Mouse (Mus musculus): ENCODE measurements around the gene Ugp2. TPM values are rescaled to one million over a fixed set of nuclear protein-coding genes. Genes with fewer than 3 reads are reported as not detected.
A peak's percentile ranks its signal among the peaks of the same experiment; 100 is the strongest.

The Ugp2 gene
- polyA plus RNA-seq, 1 experiment from 2014 or later, result 76.6 TPM

DNA sequence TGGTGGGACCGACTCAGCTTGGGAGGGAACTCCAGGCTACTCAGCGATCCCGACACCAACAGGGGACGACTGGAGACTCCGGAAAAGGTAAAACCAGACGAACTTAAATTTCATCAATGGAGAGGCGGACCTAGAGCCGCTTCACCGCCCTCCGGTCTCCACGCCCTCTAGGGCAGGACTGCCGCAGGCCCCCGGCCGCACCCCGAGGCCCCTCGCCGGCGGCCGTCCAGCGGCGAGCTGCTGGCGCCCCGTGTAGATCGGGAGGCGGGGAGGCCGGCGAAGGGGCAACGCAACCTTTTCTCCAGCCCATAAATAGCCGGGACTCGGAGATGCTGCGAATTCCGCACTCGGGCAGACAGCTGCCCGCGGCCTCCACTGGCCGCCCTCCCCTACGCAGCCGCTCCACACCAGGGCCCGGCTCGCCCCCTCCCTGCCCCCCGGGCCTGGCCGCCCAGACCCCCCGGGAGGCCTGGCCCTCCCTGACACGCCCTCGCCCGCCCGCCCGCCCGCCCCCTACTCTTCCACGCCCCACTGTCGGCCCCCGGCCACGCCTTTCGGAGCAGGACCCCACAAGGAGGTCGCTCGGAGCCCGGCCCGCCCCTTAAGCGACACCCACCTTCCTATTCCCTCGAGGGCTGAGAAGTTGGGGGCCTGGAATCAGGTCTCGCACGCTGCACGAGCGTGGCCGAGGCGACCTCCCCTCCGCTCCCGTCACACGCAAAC is 441 bp downstream of the Ugp2 start:
- Histone ChIP-seq H3K27ac (replicated peaks) (peak overlapping the region; percentile 88), H3K4me1 (peaks cover 26% of the 10 kb centered on the region), H3K27me3 (replicated peaks) (no peaks in the 10 kb centered on the region), H3K9me3 (replicated peaks) (no peaks in the 10 kb centered on the region), H3K4me2 (peak overlapping the region; percentile 78), H3K4me3 (replicated peaks) (peak overlapping the region; percentile 64), H3K9ac (replicated peaks) (peak overlapping the region; percentile 70), H3K36me3 (no peaks in the 10 kb centered on the region)
- peak; percentile 89 for ATAC-seq (ENCODE audit: low FRiP score)
- under 1% methylated on average over 65 of the region's 69 CpGs for WGBS

DNA sequence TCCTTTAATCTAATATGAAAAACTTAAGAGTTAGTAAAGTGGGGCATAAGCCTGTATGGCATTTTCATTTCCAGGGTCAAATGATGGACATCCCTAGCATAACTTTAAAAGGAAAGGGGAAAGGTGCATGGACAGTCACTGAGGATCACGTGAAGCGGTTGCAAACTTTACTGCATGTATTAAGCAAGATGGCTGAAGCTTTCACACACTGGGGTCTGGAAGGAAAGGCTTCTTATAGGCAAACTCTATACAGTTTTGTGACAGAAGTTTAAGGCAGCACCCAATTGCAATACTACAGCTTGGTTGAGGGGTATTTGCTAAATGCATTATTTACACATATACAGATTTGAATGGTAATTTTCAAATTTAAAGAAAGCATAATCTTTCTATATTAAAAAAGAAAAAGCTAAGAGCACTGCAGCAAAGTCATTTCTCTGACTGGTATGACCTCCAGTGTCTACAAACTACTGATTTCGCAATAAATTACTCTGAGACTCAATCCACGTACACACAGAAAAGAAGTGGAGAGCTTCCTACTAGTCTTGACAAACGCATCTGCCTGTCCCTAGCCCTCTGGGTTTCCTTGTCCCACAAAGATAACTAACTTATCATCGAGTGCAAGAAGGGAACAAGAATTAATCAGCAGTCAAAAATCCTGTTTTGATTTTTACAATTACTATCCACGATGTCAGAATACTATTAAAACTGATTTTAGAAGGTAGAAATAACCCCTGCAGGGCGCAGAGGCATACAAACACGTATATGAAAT is 1.6 kb downstream of the Ugp2 start:
- ATAC-seq (ENCODE audit: low FRiP score), result no peak
- Histone ChIP-seq H3K4me2 (peak overlapping the region; percentile 78), H3K27ac (replicated peaks) (no peak overlapping the region), H3K36me3 (no peaks in the 10 kb centered on the region), H3K4me3 (replicated peaks) (peak overlapping the region; percentile 64), H3K27me3 (replicated peaks) (no peaks in the 10 kb centered on the region), H3K9ac (replicated peaks) (peak overlapping the region; percentile 70), H3K4me1 (peaks cover 26% of the 10 kb centered on the region), H3K9me3 (replicated peaks) (no peaks in the 10 kb centered on the region)
- WGBS, result 20% methylated on average over 9 of the region's 9 CpGs

DNA sequence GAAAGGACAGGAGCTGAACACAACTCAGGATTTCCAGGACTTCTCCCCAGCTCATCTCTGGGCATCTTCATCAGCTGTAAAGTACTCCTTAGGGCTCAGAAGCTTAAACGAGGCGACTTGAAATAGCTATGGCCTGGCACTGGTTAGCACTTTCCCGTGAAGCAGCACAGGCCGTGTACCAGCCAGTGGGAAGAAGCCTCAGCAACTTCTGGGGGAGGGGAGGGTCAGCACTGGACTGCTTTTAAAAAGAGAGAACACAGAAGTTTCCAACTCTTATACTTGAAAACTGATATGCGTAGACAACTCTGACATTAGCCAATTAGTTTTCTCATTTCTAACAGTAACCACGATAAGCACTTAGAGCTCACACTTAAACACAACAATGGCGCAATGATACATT is 2.5 kb downstream of the Ugp2 start:
- peak overlapping the region; percentile 64; the same call in 1 of the 2 replicates for H3K4me3 ChIP-seq (replicated peaks)
- H3K36me3 ChIP-seq, result no peaks in the 10 kb centered on the region
- 48% methylated on average over 7 of the region's 7 CpGs for WGBS
- H3K4me1 ChIP-seq, result peaks cover 26% of the 10 kb centered on the region
- H3K9ac ChIP-seq (replicated peaks), result no peak overlapping the region
- H3K27ac ChIP-seq (replicated peaks), result no peak overlapping the region
- H3K27me3 ChIP-seq (replicated peaks), result no peaks in the 10 kb centered on the region
- no peaks in the 10 kb centered on the region for H3K9me3 ChIP-seq (replicated peaks)
- H3K4me2 ChIP-seq, result peak overlapping the region; percentile 78
- ATAC-seq (ENCODE audit: low FRiP score), result no peak

DNA sequence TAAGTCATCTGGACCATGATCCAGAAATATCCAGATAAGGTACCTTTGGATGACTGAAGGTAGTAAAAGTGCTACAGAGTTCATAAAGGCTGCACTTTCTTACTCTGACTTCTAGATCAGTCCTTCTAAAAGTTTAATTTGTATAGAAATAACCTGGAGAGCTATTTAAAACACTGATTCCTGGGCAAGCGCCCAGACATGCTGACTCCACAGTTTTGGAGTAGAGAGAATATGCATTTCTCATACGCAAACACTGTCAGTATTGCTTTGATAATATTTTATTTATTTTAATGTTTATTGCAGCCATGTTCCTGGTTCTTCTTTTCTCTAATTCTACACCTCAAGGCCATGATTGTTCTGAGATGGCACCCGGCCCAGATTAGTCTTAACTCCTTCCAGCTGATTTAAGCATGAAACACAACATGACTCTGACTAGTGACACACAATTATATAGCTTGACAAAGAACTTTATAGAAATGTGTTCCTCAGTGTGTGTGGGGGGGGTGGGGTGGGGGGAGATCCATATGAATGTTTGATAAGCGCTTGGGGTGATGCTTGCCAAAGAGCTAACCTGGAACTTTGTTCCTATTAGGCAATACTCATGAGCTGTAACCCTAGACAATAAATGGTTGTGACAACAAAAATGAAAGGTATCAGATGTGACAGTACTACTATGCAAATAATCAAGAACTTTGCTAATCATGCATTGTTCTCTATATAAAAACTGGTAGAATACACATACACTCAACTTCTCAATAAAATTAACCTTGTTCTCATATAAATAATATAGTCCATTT is 7.7 kb downstream of the Ugp2 start:
- no peak overlapping the region for H3K4me2 ChIP-seq
- WGBS, result 89% methylated on average over 4 of the region's 4 CpGs
- ATAC-seq (ENCODE audit: low FRiP score), result no peak
- H3K4me3 ChIP-seq (replicated peaks), result no peak overlapping the region
- no peak overlapping the region for H3K27ac ChIP-seq (replicated peaks)
- no peaks in the 10 kb centered on the region for H3K27me3 ChIP-seq (replicated peaks)
- no peaks in the 10 kb centered on the region for H3K36me3 ChIP-seq
- peaks cover 4% of the 10 kb centered on the region; the same call in 1 of the 2 replicates for H3K4me1 ChIP-seq
- H3K9ac ChIP-seq (replicated peaks), result no peak overlapping the region
- no peaks in the 10 kb centered on the region for H3K9me3 ChIP-seq (replicated peaks)

DNA sequence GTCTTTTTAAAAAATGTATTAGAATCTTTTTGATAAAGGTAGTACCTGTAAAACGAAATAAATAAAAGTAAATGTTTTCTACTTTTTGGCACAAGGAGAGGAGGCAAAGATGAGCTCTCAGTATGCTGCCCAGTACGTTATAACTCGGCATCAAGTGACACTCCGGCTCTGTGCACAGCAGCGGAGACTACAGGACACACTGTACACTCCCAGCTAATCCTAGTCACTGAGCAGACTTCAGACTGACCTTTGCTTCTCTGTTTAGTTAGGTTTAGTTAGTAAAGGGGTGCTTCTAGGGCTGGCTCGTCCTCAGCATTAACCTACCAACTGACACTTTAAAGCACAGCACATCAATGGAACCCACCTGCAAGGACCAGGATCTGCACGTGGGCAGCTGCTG is 19.7 kb downstream of the Ugp2 start:
- WGBS, result 92% methylated on average over 7 of the region's 7 CpGs
- no peak overlapping the region for H3K27ac ChIP-seq (replicated peaks)
- H3K4me1 ChIP-seq, result no peaks in the 10 kb centered on the region; the same call in 1 of the 2 replicates
- H3K4me3 ChIP-seq (replicated peaks), result no peak overlapping the region
- no peak overlapping the region for H3K4me2 ChIP-seq
- no peak overlapping the region for H3K9ac ChIP-seq (replicated peaks)
- peaks cover 11% of the 10 kb centered on the region for H3K36me3 ChIP-seq
- no peaks in the 10 kb centered on the region for H3K9me3 ChIP-seq (replicated peaks)
- no peaks in the 10 kb centered on the region for H3K27me3 ChIP-seq (replicated peaks)
- ATAC-seq (ENCODE audit: low FRiP score), result no peak

DNA sequence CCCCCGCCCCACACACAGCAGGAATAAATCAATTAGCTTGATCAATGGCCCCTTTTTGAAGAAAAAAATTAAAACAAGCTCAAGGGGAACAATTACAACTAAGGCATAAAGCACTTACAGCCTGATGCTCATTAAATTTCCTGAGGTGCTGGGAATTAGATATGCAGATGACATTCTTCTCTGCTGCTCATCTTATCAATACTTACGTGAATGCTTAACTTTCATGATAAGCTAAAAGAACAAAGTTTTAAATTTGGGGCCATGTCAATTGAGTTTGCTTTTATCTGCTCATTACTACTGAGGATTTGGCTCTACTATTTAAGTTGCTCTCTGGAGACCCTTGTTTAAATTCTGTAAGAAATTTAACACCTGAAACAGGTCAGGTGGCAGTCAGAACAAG is 22.1 kb downstream of the Ugp2 start:
- Histone ChIP-seq H3K36me3 (peaks cover 13% of the 10 kb centered on the region), H3K9ac (replicated peaks) (no peak overlapping the region), H3K27ac (replicated peaks) (no peak overlapping the region), H3K27me3 (replicated peaks) (no peaks in the 10 kb centered on the region), H3K4me2 (no peak overlapping the region), H3K4me3 (replicated peaks) (no peak overlapping the region), H3K9me3 (replicated peaks) (no peaks in the 10 kb centered on the region), H3K4me1 (no peaks in the 10 kb centered on the region; the same call in 1 of the 2 replicates)
- WGBS, result 73% methylated on average over 2 of the region's 2 CpGs
- ATAC-seq (ENCODE audit: low FRiP score), result no peak

DNA sequence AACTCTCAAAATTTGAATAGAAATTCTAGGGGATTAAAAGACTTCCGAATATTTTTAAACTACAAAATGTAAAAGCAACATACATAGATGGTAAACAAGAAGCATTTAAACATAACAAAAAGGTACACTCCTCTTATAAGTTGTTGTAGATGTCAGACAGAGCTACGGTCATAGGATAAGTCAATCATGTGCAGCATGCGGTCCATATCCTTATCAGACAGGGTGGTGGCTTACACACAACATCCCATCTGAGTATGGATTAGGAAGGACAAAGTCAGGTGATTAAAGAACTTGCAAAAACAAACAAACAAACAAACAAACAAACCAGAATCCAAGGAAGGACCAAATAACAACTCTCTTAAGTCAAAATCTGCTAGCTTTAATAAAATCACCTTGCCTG is 25.0 kb downstream of the Ugp2 start:
- Histone ChIP-seq H3K9ac (replicated peaks) (no peak overlapping the region), H3K4me1 (no peaks in the 10 kb centered on the region; the same call in 1 of the 2 replicates), H3K9me3 (replicated peaks) (no peaks in the 10 kb centered on the region), H3K4me3 (replicated peaks) (no peak overlapping the region), H3K4me2 (no peak overlapping the region), H3K36me3 (peaks cover 16% of the 10 kb centered on the region), H3K27me3 (replicated peaks) (no peaks in the 10 kb centered on the region), H3K27ac (replicated peaks) (no peak overlapping the region)
- ATAC-seq (ENCODE audit: low FRiP score), result no peak
- 96% methylated on average over 3 of the region's 3 CpGs for whole genome bisulfite sequencing

DNA sequence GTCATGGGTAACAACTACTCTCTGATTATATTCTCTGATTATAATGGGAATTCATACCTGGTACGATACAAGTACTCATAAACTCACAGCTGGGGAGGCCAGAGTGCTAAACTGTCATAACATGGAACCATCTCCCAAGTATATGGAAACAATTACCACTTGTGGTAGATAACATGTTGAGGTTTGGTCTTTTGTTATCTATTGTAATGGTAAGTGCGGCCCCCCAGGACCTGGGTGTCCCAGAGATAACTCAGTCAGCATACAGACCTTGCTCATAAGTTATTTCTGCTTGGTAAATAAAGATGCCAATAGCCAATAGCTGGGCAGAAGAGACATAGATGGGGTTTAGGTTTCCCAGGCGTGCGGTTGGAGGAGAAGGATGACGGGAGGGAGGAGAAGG is 27.5 kb downstream of the Ugp2 start:
- WGBS, result 95% methylated on average over 5 of the region's 5 CpGs
- H3K4me1 ChIP-seq, result no peaks in the 10 kb centered on the region
- no peak overlapping the region for H3K9ac ChIP-seq (replicated peaks)
- H3K27me3 ChIP-seq (replicated peaks), result no peaks in the 10 kb centered on the region
- H3K27ac ChIP-seq (replicated peaks), result no peak overlapping the region
- peaks cover 16% of the 10 kb centered on the region for H3K36me3 ChIP-seq
- H3K4me2 ChIP-seq, result no peak overlapping the region
- no peak overlapping the region for H3K4me3 ChIP-seq (replicated peaks)
- ATAC-seq (ENCODE audit: low FRiP score), result no peak
- no peaks in the 10 kb centered on the region for H3K9me3 ChIP-seq (replicated peaks)

DNA sequence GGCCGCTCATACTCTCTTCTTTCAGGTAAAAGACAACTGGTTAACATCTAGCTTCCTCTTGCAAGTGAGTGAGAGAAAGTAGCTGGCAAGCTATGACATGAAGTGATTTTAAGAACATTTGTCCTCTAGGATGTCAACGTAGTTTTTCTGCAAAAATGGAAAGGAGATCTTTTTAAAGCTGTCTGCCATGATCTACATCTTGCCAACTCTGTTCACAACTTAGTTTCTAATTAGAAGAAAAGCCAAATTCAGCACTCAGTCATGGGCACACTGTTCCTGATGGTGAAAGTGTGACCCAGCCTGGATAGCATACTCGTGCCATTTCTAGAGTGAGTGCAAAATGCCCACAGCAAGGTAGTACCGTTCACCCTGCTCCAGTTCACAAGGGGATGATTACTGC is 31.9 kb downstream of the Ugp2 start:
- Histone ChIP-seq H3K27me3 (replicated peaks) (no peaks in the 10 kb centered on the region), H3K4me2 (no peak overlapping the region), H3K4me3 (replicated peaks) (no peak overlapping the region), H3K9ac (replicated peaks) (no peak overlapping the region), H3K4me1 (no peaks in the 10 kb centered on the region), H3K9me3 (replicated peaks) (no peaks in the 10 kb centered on the region), H3K27ac (replicated peaks) (no peak overlapping the region), H3K36me3 (peaks cover 10% of the 10 kb centered on the region)
- no peak for ATAC-seq (ENCODE audit: low FRiP score)
- WGBS, result 94% methylated on average over 4 of the region's 4 CpGs

DNA sequence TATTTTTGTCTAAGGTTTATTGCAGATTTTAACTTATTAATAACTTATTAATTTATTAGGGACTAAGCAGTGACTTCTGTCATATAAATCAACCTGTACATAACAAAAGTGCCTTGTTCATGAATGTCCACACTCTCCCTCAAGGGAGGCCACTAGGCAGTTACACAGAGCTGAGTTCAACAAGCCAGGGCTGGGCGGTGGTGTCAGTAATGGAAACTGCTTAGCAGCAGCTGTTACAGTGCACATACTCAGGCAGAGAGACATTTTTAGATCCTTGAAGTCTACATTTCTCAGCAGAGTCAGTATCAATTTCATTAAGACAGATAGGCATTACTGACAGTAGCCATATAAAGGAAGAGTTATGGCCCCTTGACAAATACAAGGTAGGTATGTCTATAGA is 33.1 kb downstream of the Ugp2 start:
- Histone ChIP-seq H3K4me3 (replicated peaks) (no peak overlapping the region), H3K27ac (replicated peaks) (no peak overlapping the region), H3K36me3 (0 out of 2 replicates have a peak, but pooled peaks cover 5% of the 10 kb centered on the region), H3K9me3 (replicated peaks) (no peaks in the 10 kb centered on the region), H3K27me3 (replicated peaks) (no peaks in the 10 kb centered on the region), H3K9ac (replicated peaks) (no peak overlapping the region), H3K4me1 (no peaks in the 10 kb centered on the region), H3K4me2 (no peak overlapping the region)
- 85% methylated on average over 1 of the region's 1 CpGs for WGBS
- no peak for ATAC-seq (ENCODE audit: low FRiP score)

DNA sequence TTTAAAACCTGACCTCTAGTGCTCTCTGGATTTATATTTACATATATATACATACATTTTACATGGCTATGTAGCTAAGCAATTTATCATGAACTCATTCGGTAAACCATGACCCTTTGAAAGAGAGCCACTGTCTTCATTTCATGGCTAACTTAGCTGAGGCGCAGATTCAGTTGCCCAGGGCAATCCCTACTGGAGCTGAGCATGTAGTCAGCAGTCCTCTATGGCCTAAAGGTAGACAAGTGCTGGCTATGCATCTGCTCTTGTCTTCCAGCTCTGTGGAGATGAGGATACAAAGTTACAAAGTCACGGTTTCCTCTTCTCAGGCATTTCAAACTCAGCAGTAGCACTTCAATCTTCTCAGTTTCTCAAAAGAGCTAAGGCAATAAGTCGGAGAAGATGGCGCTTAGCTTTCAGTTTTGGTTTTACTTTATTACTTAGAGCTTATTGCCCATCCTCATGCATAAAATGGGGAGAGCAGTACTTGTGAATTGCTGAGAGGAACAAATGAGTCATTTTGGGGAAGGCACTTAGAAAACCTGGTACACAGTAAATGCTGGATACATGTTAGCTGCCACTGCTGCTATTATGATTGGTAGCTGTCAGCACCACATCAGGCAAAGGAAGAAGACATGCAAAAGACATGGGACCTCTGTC is 38.2 kb downstream of the Ugp2 start:
- Histone ChIP-seq H3K9me3 (replicated peaks) (no peaks in the 10 kb centered on the region), H3K4me1 (no peaks in the 10 kb centered on the region), H3K9ac (replicated peaks) (no peak overlapping the region), H3K27me3 (replicated peaks) (no peaks in the 10 kb centered on the region), H3K36me3 (peaks cover 27% of the 10 kb centered on the region), H3K4me3 (replicated peaks) (no peak overlapping the region), H3K4me2 (no peak overlapping the region), H3K27ac (replicated peaks) (no peak overlapping the region)
- ATAC-seq (ENCODE audit: low FRiP score), result no peak
- WGBS, result 91% methylated on average over 5 of the region's 5 CpGs
